Mouse (Mus musculus) neural tube, embryonic 12.5 days (tissue): Measurements from ENCODE around the gene Phactr3. TPM values are rescaled to one million over a fixed set of nuclear protein-coding genes. Genes with fewer than 3 reads are reported as not detected.

Experiments used
- polyA plus RNA-seq: library from polyadenylated mRNA; unstranded; fragments of >200 nt; fragmentation: Nextera tagmentation; extraction: Ambion mirVana; gene quantifications from 2 replicates; pipeline ENCODE4 v1.2.1, GENCODE M21; 2016

Gene Phactr3
- polyA plus RNA-seq, 1 experiment from 2014 or later: 21.7 TPM

Other genes starting within 250 kb of the Phactr3 start
- gene Gm14327, start 221.9 kb upstream of the Phactr3 start, polyA plus RNA-seq: 1.3 and 2.1 TPM in 2 replicates
- 0.64 TPM in 1 of 2 replicates, not detected in the other for gene Zfp972, start 193.4 kb upstream of the Phactr3 start, polyA plus RNA-seq
- gene Gm14326, start 161.7 kb upstream of the Phactr3 start, polyA plus RNA-seq: 10.7 and 11.1 TPM in 2 replicates
- 8.5 and 8.9 TPM in 2 replicates for gene Zfp971, start 95.7 kb upstream of the Phactr3 start, polyA plus RNA-seq
- 10.1 and 12.9 TPM in 2 replicates for gene Zfp931, start 40.5 kb upstream of the Phactr3 start, polyA plus RNA-seq